Mouse (Mus musculus): ENCODE results near the gene Unk.

The Unk gene

DNA sequence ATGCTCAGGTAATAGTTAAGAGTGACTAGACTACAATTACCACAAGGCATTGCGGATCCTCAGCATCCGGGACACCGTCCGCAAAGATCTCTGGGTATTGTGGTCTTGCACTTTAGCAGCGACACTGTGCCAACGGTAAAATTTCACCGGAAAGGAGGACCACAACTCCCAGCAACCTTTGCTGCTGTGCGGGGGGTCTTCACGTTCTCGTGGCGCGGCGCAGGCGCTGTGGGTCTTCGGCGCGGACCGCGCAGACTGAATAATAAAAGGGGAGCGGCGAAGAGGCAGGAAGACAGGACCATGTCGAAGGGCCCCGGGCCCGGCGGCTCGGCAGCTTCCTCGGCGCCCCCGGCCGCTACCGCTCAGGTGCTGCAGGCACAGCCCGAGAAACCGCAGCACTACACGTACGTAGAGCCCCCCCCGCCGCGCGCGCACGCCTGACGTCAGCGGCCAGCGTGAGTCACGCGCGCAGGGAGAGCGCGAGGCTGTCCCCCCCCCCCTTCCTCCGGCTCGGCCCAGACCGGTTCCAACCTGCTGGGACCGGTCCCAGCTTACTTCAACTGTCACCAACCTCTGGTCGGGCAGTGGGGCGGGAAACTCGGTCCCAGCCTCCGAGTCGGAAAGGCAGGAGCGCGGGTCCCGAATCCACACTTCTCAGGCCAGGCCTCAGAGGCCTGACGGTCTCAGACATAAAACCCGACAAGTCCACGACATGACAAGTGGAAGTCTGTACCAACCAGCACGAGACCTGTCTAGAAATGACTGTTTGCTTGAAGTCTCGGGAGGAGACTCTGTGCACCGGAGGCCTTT lies at the start of gene Unk:
TSS of gene Unk (plus strand) at position 235 of the 810 bp plus-strand sequence.
- peak; percentile 97 to 99 for DNase-seq (ENCODE audit: low spot score in 2 of 2)

DNA sequence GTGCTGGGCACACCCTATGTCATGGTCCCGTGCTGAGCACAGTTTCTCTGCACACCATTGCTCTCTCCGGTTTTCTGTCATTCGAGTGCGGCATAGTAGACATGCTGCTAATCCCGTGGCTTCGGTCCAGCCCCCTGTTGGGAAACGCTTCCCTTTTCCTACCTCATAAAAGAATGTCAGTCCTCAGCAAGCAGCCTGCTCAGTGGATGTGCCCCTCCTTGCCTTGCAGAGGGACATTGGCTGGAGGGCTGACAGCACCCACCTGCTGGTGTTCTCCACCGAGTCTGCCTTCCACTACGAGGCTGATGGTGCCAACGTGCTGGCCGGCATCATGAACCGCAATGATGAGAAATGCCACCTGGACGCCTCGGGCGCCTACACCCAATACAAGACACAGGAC lies 47.6 kb upstream of the Unk start:
- no peak for DNase-seq (ENCODE audit: low spot score in 2 of 2)

DNA sequence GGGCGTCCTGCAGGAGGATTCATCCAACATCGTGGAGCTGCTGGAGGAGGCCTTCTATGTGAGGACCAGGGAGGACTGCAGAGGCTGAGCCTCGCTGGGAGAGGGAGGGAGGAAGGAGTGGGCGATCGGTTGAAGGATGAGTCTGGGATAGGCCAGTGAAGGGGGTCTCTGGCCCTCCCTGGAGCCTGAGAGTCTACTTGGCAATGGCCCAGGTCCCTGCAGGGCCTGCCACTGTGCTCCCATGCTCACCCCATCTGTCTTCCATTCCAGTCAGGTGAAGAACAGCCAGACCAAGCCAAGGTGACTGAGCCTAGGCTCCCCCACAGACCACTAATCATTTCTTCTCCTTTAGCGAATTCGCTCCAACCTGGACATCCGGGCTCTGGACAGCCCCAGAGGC lies 46.8 kb upstream of the Unk start:
- DNase-seq (ENCODE audit: low spot score in 2 of 2), result no peak

DNA sequence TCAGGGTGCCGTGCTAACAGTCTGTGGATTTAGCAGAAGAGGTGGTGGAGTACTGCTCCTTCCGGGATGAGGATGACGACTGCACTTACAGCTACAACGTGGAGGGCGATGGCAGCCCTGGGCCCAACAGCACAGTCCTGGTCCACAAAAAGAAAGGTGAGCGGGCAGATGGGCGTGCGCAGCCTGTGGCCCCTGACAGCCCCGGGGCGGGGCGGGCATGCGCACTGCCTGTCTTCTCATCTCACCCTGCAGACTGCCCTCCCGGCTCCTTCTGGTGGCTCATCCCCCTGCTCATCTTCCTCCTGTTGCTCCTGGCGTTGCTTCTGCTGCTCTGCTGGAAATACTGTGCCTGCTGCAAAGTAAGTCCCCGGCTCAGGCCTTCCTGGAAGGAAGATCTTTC lies 40.4 kb upstream of the Unk start:
- no peak for DNase-seq (ENCODE audit: low spot score in 2 of 2)

DNA sequence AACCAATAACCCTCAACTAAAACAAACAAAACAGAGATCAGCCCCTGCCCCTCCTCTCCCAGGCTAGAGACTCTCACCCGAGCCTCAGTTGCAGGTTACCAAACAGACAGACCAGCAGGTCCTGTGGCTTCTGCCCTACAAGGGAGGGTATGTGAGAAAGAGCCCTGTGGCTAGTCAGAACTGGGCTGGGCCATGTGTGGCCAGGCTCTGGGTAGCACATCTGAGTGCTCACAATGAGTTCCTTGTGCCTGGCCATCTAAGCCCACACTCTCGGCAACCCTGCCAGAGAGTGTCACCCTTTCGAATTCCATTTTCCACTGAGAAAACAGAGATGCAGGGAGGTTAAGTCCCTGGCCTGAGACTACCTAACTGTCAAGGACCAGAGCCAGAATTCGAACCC lies 38.0 kb upstream of the Unk start:
- no peak for DNase-seq (ENCODE audit: low spot score in 2 of 2)

DNA sequence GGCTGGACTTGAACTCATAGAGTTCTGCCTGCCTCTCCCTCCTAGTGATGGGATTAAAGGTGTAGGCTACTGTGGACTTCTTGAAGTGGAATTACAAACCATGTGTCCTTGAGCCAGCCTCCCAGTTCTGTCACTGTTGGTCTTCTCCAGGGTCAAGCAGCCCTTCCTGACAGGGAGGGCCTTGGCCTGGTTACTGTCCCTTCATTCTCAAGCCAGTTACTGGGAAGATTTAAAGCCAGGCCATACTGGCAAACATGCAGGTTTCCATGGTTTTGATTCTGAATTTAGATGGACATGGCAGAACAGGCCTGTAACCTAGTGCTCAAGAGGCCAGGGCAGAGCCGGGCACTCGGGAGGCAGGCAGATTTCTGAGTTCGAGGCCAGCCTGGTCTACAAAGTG lies 34.9 kb upstream of the Unk start:
- no peak for DNase-seq (ENCODE audit: low spot score in 2 of 2)

DNA sequence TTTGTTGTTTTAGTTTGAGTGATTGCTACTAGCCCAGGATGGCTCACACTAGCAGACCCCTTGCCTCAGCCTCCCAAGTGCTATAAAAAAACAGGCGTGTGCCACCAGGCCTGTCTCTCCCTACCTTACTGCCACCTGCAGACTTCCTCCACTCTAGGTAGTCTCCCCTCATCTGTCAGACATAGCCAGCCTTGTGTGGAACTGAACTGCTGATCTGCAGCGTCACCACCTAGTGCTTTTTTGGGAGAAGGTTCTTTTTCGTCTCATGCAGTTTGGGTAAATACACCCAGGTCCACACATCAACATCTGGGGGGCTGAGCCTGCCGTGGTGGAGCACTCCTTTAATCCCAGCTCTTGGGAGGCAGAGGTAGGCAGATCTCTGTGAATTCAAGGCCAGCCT lies 33.1 kb upstream of the Unk start:
- DNase-seq (ENCODE audit: low spot score in 2 of 2), result no peak

DNA sequence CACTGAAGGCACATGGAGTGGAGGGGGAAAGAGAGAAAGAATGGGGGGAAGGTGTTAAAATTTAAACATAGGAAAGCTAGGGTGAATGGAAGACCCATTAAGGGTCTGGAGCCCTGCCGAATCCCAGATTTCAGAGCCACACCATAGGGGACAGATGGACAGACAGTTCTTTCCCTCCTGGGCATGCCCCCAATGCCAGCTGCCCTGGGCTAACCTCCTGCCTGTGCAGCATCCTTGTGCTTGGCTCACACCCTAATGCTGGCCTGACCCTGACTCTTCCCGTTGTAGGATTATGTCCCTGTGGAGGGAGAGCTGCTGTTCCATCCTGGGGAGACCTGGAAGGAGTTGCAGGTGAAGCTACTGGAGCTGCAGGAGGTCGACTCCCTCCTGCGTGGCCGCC lies 32.5 kb upstream of the Unk start:
- no peak for DNase-seq (ENCODE audit: low spot score in 2 of 2)

DNA sequence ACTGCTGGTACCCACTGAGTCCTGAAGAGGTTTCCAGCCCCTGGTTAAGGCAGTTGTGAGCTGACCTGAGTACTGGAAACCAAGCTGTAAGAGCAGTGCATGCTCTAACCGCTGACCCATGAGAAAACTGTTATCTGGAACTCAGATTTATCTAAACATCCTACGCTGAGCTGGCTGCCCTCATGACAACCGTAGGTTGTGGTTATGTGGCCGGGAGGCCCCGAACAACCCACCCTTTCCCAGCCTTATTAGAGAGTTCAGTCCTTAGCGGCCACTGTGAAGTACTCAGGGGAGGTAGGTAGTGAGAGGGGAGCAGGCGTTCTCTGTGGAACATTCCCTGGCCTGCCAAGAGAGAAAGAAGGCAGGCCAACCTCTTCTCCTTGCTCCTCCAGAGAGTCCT lies 31.1 kb upstream of the Unk start:
- no peak for DNase-seq (ENCODE audit: low spot score in 2 of 2)

DNA sequence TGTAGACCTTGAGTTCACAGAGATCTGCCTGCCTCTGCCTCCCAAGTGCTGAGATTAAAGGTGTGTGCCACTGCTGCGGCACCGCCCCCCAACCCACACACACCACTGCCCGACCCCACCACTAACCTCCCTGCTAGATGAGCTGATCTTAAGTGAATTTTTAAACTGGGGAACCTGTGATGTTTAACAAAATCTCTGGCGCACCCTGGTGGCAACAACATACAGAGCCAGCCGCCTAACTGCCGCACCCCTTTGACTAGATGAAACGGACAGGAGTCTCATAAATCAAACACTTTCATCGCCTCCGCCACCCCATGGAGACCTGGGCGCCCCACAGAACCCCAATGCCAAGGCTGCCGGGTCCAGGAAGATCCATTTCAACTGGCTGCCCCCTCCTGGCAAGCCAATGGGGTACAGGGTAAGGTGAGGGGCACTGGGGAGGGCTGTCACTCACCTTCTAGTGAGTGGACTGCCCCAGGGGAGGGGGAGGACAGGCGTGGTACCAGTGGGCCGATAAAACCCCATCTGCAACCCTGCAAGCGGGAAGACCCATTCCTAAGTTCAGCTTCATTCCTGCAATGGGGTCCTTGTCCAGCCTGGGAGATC lies 30.5 kb upstream of the Unk start:
- DNase-seq (ENCODE audit: low spot score in 2 of 2), result peak in 1 of 2 experiments; percentile 84

DNA sequence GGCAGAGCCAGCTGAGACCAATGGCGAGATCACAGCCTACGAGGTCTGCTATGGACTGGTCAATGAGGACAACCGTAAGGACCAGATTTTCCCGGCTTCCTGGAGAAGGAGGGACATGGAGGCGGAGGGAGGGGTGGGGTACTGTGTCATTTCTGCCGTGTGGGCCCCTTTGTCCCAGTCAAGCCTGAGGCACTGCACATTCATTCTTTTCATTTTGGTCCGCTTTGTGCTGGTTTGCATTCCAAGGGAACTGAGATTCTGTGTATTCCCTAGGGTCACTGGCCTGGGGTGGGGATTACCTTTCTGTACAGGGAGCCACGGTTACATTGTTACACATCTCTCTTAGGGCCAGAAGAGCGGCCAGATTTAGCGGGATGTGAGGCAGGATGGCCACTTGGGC lies 29.5 kb upstream of the Unk start:
- no peak for DNase-seq (ENCODE audit: low spot score in 2 of 2)

DNA sequence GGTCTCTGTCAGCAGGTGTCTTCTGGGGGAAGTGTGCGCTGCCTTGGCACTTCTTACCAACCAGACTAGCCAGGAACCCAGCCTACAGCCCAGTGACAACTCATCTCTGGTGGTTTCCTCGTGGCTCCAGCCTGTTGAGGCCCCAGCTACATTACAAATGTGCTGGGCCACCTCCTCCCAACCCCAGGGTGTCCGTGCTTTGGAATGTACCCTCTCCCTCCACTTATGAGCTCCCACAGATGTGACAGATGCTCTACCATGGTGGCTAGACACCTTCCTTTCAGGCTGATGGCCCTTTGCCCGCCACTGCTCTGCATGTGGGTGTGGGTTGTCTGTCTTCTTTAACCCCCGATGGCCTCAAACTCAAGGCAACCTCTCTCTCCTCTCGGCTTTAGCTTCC lies 28.4 kb upstream of the Unk start:
- DNase-seq (ENCODE audit: low spot score in 2 of 2), result no peak

DNA sequence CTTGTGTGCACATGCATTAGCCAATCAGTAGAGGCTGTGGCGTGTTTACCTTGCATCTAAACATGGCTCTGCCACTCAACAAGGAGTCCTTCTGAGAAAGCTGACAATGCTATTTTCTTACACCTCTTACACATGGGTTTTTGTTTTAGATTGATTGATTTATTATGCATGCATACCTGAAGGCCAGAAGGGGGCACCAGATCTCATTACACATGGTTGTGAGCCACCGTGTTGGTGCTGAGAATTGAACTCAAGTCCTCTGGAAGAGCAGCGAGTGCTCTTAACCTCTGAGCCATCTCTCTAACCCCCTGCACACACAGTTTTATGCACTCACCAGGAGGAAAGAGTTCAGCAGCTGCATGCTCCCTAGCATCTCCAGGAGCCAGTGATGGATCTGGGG lies 27.2 kb upstream of the Unk start:
- no peak for DNase-seq (ENCODE audit: low spot score in 2 of 2)

DNA sequence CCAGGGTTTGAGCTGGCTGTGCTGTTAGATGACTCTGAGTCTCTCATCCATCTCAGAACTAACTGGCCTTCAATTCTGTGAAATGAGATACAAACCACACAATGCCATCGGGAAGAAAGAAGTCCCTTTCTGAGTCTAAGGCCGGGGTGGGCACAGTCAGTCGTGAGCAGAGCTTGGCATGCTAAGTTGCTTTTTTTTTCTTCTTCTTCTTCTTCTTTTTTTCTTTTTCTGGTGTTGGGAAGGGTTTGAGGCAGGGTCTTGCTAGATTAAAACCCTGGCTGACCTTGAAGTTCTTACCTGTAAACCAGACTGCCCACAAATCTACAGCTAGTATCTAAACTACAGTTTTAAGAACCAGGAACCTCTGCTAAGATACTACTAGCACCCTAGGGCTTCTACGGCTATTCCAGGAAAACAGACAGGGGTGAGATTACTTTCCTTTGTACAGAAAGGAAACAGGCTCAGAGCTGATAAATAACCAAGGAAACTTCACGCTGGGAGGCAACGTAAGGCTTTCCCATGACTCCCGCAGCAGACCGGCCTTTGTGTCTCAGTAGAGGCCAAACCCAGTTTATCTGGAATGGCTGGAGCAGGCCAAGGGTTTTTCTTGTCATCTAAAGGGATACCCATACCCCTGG lies 25.8 kb upstream of the Unk start:
- DNase-seq (ENCODE audit: low spot score in 2 of 2), result no peak

DNA sequence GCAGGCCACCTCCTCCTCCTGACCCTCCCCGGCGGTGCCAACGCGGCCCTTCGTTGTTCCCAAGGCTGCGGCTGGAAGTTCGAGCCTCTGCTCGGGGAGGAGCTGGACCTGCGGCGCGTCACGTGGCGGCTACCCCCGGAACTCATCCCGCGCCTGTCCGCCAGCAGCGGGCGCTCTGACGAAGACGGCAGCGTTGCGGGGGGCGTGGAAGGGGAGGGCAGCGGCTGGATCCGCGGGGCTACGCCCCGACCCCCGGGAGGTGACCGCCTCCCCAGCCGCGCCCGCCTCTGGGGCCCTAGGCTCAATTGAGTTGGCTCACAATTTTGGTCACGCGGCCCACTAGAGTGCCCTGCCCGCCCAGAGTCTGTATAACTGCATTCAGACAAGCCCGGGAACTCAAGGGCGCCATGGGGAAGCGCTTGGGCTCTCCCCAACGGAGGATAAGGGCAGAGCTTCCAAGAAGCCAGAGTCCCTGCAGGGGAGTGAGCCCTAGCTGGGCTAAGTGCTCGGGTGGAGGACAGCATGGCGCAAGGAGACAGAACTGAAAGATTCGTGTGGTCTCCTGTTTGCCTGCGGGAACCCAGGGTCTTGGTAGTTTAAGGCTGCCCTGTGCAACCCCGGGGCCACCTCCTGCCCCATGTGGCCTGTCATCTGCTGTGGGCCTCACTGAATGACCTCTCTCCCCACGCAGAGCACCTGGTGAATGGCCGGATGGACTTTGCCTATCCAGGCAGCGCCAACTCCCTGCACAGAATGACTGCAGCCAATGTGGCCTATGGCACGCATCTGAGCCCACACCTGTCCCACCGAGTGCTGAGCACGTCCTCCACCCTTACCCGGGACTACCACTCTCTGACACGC lies 25.1 kb upstream of the Unk start:
- DNase-seq (ENCODE audit: low spot score in 2 of 2), result peak in 1 of 2 experiments; percentile 57

DNA sequence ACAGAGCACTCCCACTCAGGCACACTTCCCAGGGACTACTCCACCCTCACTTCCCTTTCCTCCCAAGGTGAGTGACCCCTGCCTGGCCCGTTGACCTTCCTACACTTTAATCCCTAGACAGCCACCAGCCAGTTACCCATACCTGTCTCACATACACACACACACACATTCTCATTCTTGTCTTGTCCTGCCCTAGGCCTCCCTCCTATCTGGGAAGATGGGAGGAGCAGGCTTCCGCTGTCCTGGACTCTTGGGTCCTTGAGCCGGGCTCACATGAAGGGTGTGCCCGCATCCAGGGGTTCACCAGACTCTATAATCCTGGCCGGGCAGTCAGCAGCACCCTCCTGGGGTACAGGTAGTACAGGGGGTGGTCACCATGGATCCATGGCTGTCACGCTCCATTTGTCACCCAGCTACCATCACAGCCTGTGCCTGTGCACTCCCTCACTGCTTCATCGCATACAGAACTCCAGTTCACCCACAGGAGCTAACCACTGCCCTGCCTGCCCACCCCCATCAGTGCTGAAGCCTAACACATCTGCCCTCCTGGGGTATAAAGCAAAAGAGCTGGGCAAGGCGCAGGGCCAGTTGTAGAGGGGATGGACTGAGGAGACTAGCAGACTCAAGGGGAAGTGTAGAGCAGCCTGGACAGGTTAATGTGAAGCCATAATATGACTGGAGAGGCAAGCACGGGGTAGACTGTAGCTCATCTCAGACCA lies 24.3 kb upstream of the Unk start:
- no peak for DNase-seq (ENCODE audit: low spot score in 2 of 2)

DNA sequence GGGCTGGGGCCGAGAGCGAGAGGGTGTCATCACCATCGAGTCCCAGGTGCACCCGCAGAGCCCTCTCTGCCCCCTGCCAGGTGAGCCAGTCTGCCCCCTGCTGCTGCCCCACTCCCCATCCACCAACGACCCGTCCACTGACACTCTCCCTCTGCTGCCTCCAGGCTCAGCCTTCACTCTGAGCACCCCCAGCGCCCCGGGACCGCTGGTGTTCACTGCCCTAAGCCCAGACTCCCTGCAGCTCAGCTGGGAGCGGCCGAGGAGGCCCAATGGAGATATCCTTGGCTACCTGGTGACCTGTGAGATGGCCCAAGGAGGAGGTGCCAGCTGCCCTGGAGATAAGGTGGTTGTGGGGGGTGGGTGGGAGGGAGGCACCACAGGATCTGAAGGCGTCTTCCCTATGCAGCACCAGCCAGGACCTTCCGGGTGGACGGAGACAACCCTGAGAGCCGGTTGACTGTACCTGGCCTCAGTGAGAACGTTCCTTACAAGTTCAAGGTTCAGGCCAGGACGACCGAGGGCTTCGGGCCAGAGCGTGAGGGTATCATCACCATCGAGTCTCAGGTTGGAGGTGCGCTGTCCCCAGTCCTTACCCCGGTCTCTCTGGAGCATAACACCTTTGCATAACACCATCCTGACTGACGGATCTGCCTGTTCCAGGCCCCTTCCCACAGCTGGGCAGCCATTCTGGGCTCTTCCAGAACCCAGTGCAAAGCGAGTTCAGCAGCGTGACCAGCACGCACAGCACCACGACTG lies 22.8 kb upstream of the Unk start:
- no peak for DNase-seq (ENCODE audit: low spot score in 2 of 2)

DNA sequence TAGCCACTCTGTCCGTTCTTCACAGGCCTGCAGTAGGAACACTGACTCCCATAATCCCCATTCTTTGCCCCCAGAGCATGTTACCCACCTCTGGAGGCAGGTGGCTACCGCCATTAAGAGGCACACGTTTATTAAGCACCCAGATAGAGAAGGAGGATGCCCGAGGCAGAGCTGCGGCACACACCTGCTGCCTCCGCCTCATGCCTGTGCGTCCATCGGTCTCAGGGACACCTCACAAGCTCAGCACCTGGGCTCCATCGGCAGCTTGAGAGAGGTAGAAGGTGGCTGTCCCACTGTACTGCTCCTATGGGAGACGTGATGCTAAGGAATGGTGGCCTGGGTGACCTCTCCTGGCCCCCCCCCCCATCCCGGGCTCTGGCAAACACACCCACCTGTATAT lies 21.7 kb upstream of the Unk start:
- no peak for DNase-seq (ENCODE audit: low spot score in 2 of 2)

DNA sequence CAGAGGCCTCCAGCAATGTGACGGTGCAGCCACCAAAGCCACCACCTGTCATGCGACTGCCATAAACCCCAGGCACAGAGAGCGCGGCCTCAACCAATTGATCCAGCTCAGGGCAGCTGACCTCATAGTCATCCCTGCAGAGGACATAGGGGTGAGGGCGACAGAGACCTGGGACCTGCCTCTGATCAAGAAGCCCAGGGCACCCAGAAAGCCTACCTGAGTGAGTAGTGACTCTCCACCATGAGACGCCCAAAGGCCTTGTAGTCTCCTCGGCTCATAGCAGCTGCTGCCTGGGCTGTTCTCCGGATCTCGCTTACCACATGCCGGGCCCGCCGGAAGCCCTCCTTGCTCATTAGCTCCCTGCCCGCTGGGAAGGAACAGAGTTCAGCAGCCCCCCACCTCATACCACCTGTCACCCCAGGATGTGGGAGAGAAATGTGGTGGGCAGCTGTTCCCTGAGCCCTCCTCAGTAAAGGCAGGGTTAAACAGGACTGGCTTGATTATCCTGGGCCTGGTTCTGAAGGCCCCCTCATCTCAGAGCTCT lies 21.2 kb upstream of the Unk start:
- DNase-seq (ENCODE audit: low spot score in 2 of 2), result no peak

DNA sequence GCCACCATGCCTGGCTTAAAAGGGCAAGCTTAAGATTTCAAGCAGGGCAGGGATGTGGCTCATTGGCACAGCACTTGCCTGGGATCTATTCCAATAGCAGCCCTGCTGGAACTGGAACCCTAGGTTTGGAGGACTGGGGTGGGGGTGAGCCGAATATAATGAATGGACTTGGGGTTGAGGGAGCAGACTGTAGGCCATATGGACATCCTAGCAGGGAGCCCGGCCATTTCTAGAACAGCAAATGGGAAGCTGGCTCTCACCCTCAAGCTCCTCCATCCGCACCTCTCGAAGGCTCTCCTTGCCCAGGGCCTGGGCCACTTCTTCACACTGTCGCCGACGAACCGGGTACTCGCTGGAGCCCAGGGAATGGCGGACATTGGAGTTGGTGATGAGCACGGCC lies 20.5 kb upstream of the Unk start:
- DNase-seq (ENCODE audit: low spot score in 2 of 2), result no peak

DNA sequence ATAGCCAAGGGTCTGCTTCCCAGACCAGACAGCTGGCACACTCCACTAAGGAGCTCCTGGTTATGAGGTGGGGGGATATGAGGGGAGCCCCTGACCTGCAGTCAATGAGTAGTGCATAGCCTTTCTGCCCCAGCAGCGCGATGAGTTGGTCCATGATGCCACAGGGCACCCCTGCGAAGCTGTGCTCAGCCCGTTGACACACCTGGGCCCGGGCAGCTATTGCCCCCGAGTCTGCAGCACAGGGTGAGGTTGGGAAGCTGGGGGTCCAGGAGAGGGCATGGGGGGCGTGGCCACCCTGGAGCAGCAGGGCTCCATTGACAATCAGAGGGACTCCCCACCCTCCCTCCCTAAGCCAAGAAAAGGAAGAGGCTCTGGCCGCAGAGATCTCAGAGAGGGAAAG lies 20.0 kb upstream of the Unk start:
- DNase-seq (ENCODE audit: low spot score in 2 of 2), result no peak

Measured in left cerebral cortex, adult 9 months (tissue).